Mouse (Mus musculus) B cell, adult 2 months (primary cell): Measurements from ENCODE around the gene Pced1b.
"Not testable (repeated sequence)": the region's sequence is repeated elsewhere in the genome, so short reads cannot be mapped to it uniquely, and the experiment has no call there.

ENCODE experiments used
- DNase-seq, 2 experiments: peaks; one replicate each; pipeline ENCODE4 v3.0.0; 2022

Pced1b gene

DNA sequence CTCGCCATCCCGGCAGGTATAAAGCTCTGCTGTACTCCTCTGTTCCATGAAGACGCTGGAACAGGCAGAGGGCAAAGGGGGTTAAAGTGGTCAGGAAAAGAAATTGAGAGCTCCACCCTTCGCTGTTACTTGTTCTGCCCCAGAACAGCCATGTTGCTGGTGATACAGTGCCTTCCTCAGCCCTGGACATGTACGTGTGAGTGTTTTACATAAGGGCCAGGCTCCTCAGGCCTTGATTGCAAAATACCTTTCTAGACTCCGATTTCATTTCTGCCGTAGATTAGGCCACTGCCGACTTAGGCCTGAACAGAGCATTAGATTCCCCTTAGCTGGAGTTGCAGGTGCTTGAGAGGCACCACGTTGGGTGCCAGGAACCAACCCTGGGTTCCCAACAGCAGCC lies 97.0 kb downstream of the Pced1b start:
- no peak for DNase-seq

DNA sequence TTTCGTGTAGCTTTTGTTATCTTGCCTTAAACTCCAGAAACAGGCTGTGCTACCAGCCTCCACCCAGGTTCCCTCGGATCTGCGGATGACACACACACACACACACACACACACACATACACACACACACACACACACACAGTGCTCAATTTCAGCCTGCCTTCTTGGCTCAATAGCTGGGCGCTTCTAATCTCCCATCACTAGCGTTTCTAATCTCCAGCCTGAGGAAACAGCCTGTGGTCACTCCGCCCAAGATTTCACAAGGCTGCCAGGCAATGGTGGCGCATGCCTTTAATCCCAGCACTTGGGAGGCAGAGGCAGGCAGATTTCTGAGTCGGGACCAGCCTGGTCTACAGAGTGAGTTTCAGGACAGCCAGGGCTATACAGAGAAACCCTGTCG lies 98.2 kb downstream of the Pced1b start:
- DNase-seq, result no peak

DNA sequence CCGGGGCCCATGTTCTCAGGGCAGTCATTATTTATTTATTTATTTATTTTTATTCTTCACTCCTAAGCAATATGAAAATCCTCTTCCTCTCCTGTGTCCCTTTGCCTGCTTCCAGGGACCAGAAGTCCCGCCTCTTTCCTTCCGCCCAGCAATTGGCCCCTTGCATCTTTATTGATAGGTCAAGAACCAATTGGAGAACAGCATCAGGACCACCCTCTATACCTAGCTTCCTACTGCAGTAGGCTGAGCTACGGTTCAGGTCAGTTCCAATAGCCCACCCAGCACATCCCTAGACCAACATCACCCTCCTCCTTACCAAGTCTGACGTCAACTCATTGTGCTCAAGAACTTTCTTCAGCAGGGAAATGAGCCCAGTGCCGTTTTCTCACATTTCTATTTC lies 99.0 kb downstream of the Pced1b start:
- no peak for DNase-seq

DNA sequence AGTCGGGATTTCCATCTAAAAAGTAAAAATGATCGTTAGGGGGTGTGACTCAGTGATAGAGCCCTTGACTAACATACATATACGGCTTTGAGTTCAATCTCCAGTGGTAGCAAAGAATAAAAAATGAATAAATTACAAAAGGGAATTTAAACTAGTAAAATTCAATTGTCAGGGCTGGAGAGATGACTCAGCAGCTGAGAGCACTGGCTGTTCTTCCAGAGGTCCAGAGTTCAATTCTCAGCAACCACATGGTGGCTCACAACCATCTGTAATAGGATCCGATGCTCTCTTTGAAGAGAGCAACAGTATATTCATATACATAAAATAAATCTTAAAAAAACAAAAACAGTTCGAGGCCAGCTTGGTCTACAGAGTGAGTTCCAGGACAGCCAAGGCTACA lies 99.5 kb downstream of the Pced1b start:
- no peak for DNase-seq

DNA sequence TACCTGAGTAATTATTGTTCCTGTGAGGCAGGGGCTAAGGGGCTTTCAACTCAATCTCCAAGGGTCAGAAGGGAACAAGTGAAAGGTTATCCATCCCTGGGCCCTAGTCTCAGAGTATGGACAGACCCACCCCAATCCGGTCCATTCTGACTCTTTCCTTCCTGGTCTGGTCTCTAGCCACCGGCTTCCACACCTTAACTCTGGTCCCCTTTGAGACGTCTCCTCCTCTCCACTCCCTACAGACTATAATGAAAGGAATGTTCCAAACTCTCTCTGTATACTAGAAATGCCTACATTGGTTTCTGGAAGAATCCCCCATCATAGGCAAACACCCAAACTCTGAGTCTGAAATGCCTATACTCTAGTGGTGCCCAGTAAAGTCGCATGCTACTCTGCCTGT lies 100.0 kb downstream of the Pced1b start:
- DNase-seq, result no peak

DNA sequence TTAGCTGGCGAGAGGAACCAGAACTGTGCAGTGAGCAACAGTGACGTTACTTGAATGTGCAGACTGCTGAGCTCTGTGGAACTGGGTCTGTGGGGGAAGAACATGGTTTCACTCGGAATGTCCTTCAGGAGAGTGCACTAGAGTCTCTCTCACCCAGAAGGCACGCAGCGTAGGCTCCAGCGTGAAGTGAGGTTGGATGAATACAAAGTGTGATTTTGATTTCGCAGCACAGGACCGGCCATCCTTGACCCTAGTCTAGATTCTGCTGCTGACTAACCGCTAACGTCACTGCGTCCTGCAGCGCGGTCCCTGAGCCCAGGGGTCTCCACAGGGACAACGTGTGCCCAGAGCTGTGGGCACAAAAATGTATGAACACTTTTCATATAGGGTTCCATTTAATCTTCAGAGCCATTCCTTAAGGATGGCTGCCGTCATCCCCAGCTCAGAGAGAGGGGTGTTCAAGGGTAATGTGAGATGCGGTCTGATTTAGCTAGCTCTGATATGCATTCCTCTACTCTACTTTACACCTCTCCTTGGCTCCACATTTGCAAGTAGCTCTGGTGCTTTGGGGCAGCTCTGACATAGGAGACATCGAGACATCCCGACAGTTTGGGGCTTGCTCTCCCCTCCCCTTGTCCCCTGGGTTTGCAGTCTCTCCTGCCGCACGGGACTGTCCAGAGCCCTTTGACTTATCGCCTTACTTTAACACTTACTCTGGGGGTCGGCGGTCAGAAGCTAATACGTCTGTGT lies 101.8 kb downstream of the Pced1b start:
- DNase-seq, result no peak

DNA sequence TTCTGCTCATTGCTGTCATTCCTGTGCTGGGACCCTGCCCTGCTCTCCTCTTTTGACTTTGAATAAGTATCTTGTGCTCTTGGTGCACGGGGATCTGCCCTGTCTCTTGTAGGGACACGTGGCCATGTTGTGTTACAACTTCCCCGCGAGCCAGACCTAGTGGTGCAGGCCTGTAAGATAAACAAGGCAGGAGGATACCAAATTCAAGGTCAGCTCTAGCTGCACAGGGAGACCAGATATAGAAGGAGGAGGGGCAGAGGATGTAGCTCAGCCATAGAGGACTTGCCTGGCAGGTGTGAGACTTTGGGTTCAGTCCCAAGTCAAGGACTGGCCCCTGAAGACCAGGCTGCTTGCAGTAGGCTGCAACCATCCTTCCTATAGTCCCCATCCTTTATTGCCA lies 103.6 kb downstream of the Pced1b start:
- DNase-seq, result no peak

DNA sequence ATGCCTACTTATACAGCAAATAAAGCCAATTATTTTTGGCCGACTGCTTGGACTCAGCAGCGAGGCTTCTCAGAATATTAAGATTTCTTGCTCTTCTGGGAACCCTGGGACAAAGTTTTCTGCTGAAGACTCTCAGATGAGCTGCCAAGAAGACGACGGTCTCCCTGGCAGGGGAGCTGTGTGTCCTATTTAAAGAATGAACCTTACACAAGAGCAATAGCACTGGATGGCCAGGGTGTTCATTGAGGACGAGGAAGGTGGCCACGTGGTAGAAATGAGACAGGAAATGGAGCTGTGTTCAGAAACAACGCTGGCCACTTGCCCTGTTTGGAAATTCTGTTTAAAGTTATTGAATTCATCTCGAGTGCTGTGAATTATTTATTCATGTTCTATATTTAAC lies 104.1 kb downstream of the Pced1b start:
- no peak for DNase-seq

DNA sequence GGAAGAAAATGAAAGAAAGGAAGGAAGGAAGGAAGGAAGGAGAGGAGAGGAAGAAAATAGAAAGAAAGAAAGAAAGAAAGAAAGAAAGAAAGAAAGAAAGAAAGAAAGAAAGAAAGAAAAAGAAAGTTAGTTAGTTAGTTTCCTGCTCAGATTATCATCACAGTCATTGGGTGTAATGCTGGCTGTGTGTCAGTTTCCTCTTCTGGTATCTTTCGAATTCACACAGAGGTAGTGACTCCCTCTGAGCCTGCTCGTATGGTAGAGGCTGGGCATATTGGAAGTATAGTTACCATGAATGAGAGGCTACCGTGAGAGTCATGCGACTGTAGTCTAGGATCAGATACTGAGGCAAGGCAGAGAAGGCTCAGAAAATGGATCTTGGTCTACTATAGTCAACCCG lies 104.8 kb downstream of the Pced1b start:
- DNase-seq, result no peak

DNA sequence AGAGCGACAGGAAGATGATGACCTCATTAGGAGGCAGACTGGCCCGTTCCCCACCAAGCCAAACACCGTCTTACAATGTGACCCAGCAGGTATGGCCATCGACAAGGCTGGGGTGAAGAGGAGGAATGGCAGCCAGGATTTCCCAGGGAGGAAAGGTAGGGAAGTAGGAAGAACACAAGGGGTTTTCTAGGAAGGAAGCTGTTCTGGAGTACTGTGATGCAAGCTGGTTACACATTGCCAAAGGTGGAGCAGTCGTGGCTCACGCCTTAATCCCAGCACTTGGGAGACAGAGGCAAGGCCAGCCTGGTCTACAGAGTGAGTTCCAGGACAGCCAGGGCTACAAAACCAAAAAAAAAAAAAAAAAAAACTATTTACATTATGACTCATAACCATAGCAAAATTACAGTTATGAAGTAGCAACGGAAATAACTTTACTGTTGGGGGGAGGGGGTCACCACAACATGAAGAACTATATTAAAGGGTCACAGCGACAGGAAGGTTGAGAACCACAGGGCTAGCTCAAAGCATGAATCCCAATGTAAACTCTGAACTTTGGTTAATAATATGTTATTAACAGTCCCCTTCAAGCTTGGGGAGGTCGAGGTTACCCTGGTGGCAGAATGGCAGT lies 108.9 kb downstream of the Pced1b start:
- DNase-seq, result no peak

DNA sequence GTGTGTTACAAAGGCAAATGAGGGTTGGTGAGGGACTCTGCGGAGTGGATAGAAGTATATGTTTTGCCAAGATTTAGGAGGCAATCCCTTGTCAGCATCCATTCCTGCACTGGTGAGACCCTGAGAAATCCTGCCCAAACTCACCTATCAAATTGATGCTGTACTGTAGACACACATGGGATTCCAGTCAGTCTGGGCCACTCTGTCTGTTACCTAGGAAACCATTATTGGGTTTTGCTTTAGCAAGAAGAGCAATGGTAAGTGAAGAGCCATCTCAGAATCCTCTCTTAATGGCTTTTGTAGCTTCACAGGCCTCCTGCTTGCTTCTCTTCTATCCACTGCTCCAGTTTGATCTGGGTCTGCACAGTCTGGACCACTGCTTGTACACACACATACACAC lies 110.1 kb downstream of the Pced1b start:
- DNase-seq, result no peak

DNA sequence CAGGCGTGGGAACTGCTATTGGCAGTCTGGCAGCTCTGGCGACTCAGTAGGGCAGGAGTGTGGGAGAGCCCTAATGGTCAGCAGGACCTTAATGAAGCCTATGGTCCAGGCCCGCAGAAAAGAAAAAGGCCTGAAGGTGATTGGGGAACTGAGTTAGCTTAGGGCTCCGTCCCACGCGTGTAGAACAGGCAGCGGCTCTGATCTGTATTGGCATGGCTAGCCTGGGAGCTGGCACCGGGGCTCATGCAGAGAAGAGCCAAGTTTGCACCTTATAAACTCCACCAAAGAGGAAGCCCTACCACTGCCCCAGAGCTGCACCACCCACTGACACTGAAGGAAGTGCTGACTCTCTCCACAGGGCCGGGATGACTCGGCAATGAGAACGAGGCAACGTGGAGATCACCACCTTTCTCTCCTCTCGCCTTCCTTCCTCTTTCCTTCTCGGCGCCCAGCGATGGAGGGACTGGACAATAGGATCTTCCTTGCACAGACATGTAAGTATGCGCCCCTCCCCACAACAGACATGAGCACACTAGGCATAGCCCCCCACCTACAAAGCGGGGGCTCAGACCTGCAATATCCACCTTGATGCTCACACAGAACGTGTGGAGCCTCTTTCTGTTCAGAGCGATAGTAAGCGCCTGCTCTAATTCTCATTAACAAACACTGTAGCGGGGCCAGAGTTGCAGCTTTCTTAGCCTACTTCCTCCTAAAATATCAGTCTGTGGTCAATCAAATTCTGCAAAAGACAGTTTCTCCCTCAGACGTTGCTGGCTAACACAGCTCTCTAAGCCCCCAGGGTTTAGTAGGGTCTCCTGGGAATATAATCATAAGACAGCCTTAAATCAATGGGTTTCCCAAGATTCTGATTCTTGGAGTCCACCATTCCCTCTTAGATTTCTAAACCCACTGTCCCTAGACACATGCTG lies 114.2 kb downstream of the Pced1b start:
- DNase-seq, result peak; percentile 70

DNA sequence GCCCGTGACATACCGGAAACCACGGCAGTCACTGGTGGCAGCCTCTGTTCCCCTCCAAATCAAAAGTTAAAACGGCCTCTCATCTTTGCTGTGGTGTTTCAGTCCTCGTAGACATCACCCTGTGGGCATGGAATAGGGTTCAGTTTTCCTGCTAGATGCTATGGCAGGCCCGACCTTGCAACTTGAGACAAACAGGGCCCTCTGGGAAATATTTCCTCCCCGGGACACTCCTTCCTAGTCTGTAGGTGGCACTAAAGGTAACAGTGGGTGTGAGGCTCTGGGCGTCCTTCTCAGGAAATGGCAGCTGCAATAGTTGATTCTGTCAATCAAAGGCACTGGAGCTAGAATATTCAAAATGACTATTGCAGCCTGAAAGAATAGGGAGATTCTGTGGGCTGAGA lies 114.9 kb downstream of the Pced1b start:
- DNase-seq, result peak; percentile 69 to 70

DNA sequence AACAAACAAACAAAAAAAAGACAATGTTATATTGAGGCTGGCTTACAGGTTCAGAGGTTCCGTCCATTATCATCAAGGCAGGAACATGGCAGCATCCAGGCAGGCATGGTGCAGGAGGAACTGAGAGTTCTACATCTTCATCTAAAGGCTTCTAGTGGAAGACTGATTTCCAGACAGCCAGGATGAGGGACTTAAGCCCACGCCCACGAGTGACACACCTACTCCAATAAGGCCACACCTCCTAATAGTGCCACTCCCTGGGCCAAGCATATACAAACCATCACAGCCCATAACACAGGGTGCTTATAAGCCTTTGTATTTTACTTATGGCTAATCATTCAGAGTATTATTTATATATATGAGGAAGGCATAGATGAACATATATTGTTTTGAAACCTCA lies 117.4 kb downstream of the Pced1b start:
- DNase-seq, result not testable (repeated sequence)

DNA sequence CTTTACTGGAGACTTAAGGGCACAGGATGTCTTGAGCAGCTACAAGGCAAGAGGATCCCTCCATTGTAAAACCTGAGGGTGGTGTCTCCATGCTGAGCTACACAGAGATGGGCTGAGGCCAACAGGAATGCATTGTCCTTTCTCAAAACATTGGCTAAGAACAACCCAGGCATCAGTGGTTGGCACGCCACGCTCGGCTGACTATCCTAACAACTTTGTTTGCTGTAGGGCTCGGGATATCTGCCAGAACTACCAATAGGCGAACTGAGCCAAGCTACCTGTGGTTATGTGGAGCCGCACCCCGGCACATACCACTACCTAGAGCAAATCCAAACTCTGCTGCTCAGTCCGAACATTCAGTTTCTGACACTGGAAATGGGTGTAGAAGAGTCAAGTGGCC lies 118.1 kb downstream of the Pced1b start:
- DNase-seq, result no peak

DNA sequence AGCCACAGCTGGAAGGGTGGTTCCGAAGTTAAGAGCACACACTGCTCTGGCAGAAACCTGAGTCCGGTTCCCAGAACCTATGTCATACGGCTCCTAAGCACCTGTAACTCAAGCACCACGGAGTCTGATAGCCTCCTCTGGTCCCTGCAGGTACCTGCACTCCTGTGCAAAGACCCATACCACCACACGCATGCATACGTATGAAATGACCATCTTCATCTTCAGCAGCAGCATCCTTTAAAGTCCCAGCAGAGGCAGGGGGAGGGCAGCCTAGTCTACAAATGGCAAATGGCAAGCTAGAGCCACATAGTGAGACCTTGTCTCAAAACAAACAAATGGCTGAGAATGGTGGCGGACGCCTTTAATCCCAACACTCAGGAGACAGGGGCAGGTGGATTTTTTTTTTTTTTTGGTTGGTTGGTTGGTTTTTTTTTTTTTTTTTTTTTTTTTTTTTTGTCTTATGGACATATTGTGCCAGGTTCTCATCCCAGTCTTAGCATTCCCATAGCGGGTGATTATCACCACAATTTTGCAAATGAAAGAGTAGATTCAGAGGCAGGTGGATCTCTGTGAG lies 121.2 kb downstream of the Pced1b start:
- no peak for DNase-seq

DNA sequence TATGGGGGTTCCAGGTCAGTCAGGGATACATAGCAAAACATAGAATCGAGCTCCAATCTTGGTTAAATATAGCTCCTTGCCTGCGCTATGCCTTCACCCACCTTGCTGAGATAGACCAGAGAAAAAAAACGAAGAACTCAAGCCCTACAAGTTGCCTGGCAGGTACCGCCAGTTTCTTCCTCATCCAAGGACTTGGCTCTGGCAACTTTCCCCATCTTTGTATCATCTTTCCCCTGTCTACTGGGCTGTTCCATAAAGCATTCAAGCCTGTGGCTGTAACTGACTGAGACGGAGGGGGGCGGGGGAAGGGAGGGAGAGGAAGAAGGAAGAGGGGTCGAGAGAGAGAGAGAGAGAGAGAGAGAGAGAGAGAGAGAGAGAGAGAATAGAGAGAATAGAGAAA lies 121.7 kb downstream of the Pced1b start:
- DNase-seq, result no peak

DNA sequence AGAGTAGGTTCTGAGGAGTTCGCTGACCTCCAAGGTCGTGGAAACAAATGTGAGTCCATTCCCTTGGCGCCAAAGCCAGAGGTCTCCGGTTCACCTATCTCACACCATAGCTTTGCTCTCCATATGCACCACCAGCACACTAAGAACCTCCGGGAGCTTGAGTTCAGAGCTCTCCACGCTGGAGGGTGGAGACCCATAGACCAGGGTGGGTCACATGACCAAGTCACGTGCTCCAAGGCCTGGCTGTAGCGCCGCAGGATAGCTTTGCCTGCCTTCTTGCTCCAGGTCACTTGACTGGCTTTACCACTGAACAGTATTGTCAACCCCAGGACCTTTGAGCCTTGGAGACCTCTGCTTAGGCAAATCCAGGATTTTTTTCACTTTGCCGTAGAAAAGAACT lies 122.2 kb downstream of the Pced1b start:
- DNase-seq, result no peak

DNA sequence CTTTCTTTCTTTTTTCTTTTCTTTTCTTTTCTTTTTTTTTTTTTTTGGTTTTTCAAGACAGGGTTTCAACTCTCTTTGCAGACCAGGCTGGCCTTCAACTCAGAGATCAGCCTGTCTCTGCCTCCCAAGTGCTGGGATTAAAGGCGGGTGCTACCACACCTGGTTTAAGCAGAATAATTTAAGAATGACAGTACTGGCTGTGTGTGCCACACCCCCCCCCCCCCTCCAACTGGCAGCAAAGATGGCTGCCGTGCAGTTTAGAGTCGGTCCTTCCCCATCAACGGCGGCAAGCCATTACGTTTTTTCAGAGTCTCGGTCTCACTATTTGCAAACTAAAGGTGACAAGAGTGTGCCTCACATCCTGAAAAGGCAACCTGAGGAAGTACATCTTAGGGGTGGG lies 124.0 kb downstream of the Pced1b start:
- no peak for DNase-seq

DNA sequence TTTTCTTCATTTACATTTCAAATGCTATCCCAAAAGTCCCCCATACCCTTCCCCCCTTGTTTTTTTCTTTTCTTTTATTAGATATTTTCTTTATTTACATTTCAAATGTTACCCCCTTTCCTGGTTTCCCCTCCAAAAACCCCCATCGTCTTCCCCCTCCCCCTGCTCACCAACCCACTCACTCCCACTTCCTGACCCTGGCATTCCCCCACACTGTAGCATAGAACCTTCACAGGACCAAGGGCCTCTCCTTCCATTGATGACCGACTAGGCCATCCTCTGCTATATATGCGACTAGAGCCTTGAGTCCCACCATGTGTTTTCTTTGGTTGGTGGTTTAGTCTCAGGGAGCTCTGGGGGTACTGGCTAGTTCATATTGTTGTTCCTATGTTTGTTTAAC lies 125.1 kb downstream of the Pced1b start:
- not testable (repeated sequence) for DNase-seq

DNA sequence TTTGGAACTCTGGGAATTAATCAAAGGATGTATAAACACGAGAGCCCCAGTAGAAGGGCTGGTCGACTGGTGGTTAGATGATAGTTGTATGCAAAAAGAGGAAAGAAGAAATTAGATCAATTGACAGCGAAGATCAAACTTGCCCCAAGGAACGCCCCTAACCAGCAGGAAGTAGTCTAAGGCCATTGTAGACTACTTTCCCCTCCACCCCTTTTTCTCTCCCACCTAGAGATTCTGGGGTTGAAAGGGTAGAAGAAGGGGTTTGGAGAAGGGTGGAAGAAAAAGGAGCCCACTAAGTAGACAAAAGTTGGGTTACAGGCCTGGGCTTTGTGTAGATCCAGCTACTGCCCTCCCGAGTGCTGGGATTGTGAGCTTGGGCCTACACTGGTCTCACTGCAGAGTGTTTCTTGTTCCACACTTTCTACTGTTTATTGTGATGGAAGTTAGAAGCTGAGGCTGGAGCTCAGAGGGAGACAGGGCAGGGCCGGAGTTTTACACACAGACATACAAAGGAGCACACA lies 125.8 kb downstream of the Pced1b start:
- peak in 1 of 2 experiments; percentile 9 for DNase-seq

DNA sequence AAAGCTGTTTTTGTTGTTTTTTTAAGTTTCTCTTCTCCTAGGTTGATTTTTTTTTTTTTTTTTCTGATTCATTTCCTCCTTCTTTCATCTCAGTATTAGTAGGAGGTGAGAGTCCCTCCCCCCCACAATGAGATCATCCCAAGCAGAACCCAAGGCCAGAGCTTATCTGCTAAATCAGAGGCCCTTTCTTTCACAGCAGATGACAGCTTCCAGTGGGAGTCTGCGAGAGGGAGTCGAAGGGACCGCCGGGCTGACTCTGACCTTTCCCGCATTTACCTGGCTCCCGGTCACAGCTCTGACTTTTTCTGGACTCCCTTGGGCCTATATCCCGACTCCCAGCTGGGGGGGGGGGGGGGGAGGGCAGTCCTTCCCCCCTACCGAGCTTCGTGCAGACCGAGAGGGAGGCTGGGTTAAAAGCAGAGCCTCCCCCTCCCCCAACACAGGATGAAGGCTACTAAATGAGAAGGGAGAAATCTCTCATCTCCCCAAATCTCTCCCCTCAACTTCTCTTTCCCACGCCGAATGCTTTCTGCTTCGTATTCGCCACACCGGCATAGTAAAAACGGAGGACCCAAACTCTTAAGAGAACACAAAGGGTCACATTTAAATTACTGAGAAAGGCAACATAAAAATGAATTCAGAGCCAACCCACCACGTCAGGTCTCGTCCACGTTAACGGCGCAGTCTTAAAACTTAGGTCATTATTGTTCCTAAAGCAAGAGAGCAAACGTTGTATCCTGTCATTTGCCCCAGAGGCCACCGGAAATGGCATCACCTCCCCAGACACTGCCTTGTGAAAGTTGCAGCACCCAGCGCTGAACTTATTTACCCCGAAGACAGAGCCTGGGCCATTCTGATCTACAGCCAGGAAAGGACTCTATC lies 126.5 kb downstream of the Pced1b start:
- peak; percentile 64 to 66 for DNase-seq
